ENCODE assay signal across 22 mouse cellular contexts in the genomic region with DNA sequence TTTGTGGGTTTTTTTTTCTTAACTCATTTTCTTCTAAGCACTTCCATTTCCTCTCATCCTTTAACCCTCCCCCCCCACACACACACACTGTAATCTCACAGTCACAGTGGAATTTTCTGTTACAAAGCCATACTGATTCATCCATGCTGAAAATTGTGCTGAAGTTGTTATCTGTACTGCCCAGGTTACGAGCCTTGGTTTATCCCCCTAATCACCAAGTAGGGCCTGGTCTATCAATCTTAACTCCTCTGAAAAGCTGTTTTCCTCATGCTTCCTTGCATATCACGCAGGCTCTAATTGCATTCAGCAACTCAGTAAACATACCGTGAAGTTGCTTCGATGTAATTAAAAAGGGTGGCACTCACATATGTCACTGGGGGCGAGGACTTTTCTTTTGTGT.
DNase-seq lines count a peak whose midpoint lies in the region; ATAC-seq and TF ChIP-seq lines count a peak whose summit lies in the region.
"Had no signal": no experiment of that assay in that cellular context is flagged by ENCODE, and none has a peak within 500 bp of the region (broad histone marks: within the 10 kb centered on the region; RNA-seq: fewer than 3 reads in every experiment).

No protein-coding gene starts in this region.

- H3K4me2 ChIP-seq in forebrain, embryonic 14.5 days (ENCODE audit: low read length): no peak overlapping the region
- no peak overlapping the region for H3K4me2 ChIP-seq in forebrain, embryonic 13.5 days
- H3K4me2 ChIP-seq in midbrain, embryonic 12.5 days (replicated peaks): no peak overlapping the region
- no peak overlapping the region for H3K4me2 ChIP-seq in midbrain, embryonic 16.5 days (ENCODE audit: low read length)
- no peak overlapping the region for H3K4me2 ChIP-seq in liver, embryonic 14.5 days (ENCODE audit: low read depth)
- H3K4me2 ChIP-seq: embryonic facial prominence, embryonic 12.5 days; liver, embryonic 15.5 days had no signal

- no peaks in the 10 kb centered on the region for H3K27me3 ChIP-seq in forebrain, embryonic 14.5 days (replicated peaks; ENCODE audit: control insufficient read depth, insufficient read depth, low read length)
- H3K27me3 ChIP-seq in forebrain, embryonic 13.5 days: no peaks in the 10 kb centered on the region
- 0 out of 2 replicates have a peak, but pooled peaks cover 3% of the 10 kb centered on the region for H3K27me3 ChIP-seq in midbrain, embryonic 12.5 days
- H3K27me3 ChIP-seq in midbrain, embryonic 16.5 days (ENCODE audit: control insufficient read depth, insufficient read depth, low read depth, low read length): no peaks in the 10 kb centered on the region
- no peaks in the 10 kb centered on the region for H3K27me3 ChIP-seq in liver, embryonic 14.5 days (ENCODE audit: control insufficient read depth, insufficient read depth, low read length)
- H3K27me3 ChIP-seq: embryonic facial prominence, embryonic 12.5 days; liver, embryonic 15.5 days had no signal

- no peak for TF ChIP-seq CTCF in liver, embryonic 14.5 days (IDR thresholded peaks at IDR 0.05; ENCODE audit: low read depth)

- no peaks in the 10 kb centered on the region for H3K36me3 ChIP-seq in forebrain, embryonic 14.5 days (ENCODE audit: control insufficient read depth, insufficient read depth, low read length)
- H3K36me3 ChIP-seq in forebrain, embryonic 13.5 days (ENCODE audit: poor library complexity, severe bottlenecking): no peaks in the 10 kb centered on the region
- H3K36me3 ChIP-seq in midbrain, embryonic 12.5 days: no peaks in the 10 kb centered on the region
- H3K36me3 ChIP-seq in midbrain, embryonic 16.5 days (ENCODE audit: control insufficient read depth, insufficient read depth, low read length): no peaks in the 10 kb centered on the region
- no peaks in the 10 kb centered on the region for H3K36me3 ChIP-seq in liver, embryonic 14.5 days (replicated peaks; ENCODE audit: control insufficient read depth, insufficient read depth, low read depth)
- H3K36me3 ChIP-seq: embryonic facial prominence, embryonic 12.5 days; limb, embryonic 10.5 days; liver, embryonic 15.5 days had no signal

- TF ChIP-seq EP300 in liver, embryonic 14.5 days (IDR thresholded peaks at IDR 0.05; ENCODE audit: low read depth): peak; percentile 30; the same call in 1 of the 2 replicates

- no peak overlapping the region for H3K4me3 ChIP-seq in forebrain, embryonic 14.5 days (ENCODE audit: low read depth, low read length)
- H3K4me3 ChIP-seq in forebrain, embryonic 13.5 days: no peak overlapping the region
- H3K4me3 ChIP-seq in midbrain, embryonic 12.5 days: no peak overlapping the region
- no peak overlapping the region for H3K4me3 ChIP-seq in midbrain, embryonic 16.5 days (ENCODE audit: low read depth, low read length)
- no peak overlapping the region for H3K4me3 ChIP-seq in liver, embryonic 14.5 days (ENCODE audit: insufficient read depth in 1 of 2, low read depth in 2 of 2, low read length in 2 of 2)
- H3K4me3 ChIP-seq: embryonic facial prominence, embryonic 12.5 days; erythroblast, embryonic 14.5 days; limb, embryonic 10.5 days; liver, embryonic 15.5 days had no signal

- H3K4me1 ChIP-seq in forebrain, embryonic 14.5 days (ENCODE audit: control insufficient read depth, insufficient read depth, low read length): no peaks in the 10 kb centered on the region
- peaks cover 5% of the 10 kb centered on the region; the same call in 1 of the 2 replicates for H3K4me1 ChIP-seq in forebrain, embryonic 13.5 days
- H3K4me1 ChIP-seq in midbrain, embryonic 12.5 days: peaks cover 4% of the 10 kb centered on the region; the same call in 1 of the 2 replicates
- no peaks in the 10 kb centered on the region for H3K4me1 ChIP-seq in midbrain, embryonic 16.5 days (ENCODE audit: control insufficient read depth, insufficient read depth, low read length)
- no peaks in the 10 kb centered on the region for H3K4me1 ChIP-seq in liver, embryonic 14.5 days (replicated peaks; ENCODE audit: control insufficient read depth in 2 of 2, insufficient read depth in 2 of 2, low read length in 1 of 2)
- H3K4me1 ChIP-seq: embryonic facial prominence, embryonic 12.5 days; limb, embryonic 10.5 days; liver, embryonic 15.5 days had no signal

- peak; percentile 14 for DNase-seq in forebrain, embryonic 14.5 days (ENCODE audit: low spot score)
- peak; percentile 71 for DNase-seq in MEL-GATA-1-ER (ENCODE audit: extremely low read depth, low read depth)
- peak in 1 of 3 experiments; percentile 2 for DNase-seq in liver, embryonic 14.5 days (ENCODE audit: low read depth in 3 of 3, low spot score in 3 of 3)
- DNase-seq in spleen, postnatal 14 days (ENCODE audit: low spot score in 2 of 2): no peak
- DNase-seq: cerebellum, postnatal 10 days; gastrocnemius, postnatal 14 days; heart, adult 18-20 months; heart, postnatal 36 days; kidney, postnatal 4 days; layer of hippocampus, adult 9-11 months; right cerebral cortex, postnatal 4 days had no signal

- ATAC-seq in forebrain, embryonic 14.5 days: no peak
- ATAC-seq in forebrain, embryonic 13.5 days: no peak; the same call in 1 of the 2 replicates
- peak; percentile 69 for ATAC-seq in midbrain, embryonic 12.5 days (ENCODE audit: low FRiP score, low read depth)
- ATAC-seq in midbrain, embryonic 16.5 days: no peak
- peak; percentile 39; the same call in 1 of the 2 replicates for ATAC-seq in liver, embryonic 14.5 days (ENCODE audit: insufficient read depth)
- ATAC-seq in frontal cortex, adult (ENCODE audit: low TSS enrichment): no peak
- ATAC-seq: intestine, embryonic 16.5 days; lung, postnatal 0 days had no signal

- H3K9me3 ChIP-seq in forebrain, embryonic 14.5 days (replicated peaks; ENCODE audit: control insufficient read depth, low read length): no peaks in the 10 kb centered on the region
- H3K9me3 ChIP-seq in forebrain, embryonic 13.5 days (replicated peaks): no peaks in the 10 kb centered on the region
- no peaks in the 10 kb centered on the region for H3K9me3 ChIP-seq in midbrain, embryonic 12.5 days
- no peaks in the 10 kb centered on the region for H3K9me3 ChIP-seq in midbrain, embryonic 16.5 days (replicated peaks; ENCODE audit: control insufficient read depth, low read length, poor library complexity, severe bottlenecking)
- H3K9me3 ChIP-seq in liver, embryonic 14.5 days (ENCODE audit: control insufficient read depth, low read length): no peaks in the 10 kb centered on the region
- H3K9me3 ChIP-seq: embryonic facial prominence, embryonic 12.5 days; limb, embryonic 10.5 days; liver, embryonic 15.5 days had no signal

- 7% methylated on average over 5 of the region's 5 CpGs for WGBS in forebrain, embryonic 14.5 days
- WGBS in forebrain, embryonic 13.5 days: 3% methylated on average over 5 of the region's 5 CpGs
- 21% methylated on average over 5 of the region's 5 CpGs for WGBS in midbrain, embryonic 12.5 days
- 14% methylated on average over 5 of the region's 5 CpGs for WGBS in midbrain, embryonic 16.5 days
- WGBS in liver, embryonic 14.5 days (ENCODE audit: insufficient replicate concordance): 16% methylated on average over 5 of the region's 5 CpGs

- no peak overlapping the region for H3K9ac ChIP-seq in forebrain, embryonic 14.5 days (ENCODE audit: low read length)
- H3K9ac ChIP-seq in forebrain, embryonic 13.5 days: no peak overlapping the region
- no peak overlapping the region for H3K9ac ChIP-seq in midbrain, embryonic 12.5 days (replicated peaks)
- H3K9ac ChIP-seq in midbrain, embryonic 16.5 days (ENCODE audit: low read depth, low read length): no peak overlapping the region
- H3K9ac ChIP-seq in liver, embryonic 14.5 days (replicated peaks): no peak overlapping the region
- H3K9ac ChIP-seq: embryonic facial prominence, embryonic 12.5 days; liver, embryonic 15.5 days had no signal

- H3K27ac ChIP-seq in forebrain, embryonic 14.5 days (ENCODE audit: low read depth, low read length): no peak overlapping the region
- no peak overlapping the region for H3K27ac ChIP-seq in forebrain, embryonic 13.5 days
- no peak overlapping the region for H3K27ac ChIP-seq in midbrain, embryonic 12.5 days (replicated peaks)
- no peak overlapping the region for H3K27ac ChIP-seq in midbrain, embryonic 16.5 days (ENCODE audit: low read length)
- no peak overlapping the region for H3K27ac ChIP-seq in liver, embryonic 14.5 days
- H3K27ac ChIP-seq: embryonic facial prominence, embryonic 12.5 days; limb, embryonic 10.5 days; liver, embryonic 15.5 days; stomach, postnatal 0 days had no signal

Comparison
In these comparisons a context has a peak if more than half of its experiments do, and no peak if none do; other contexts are left out.
1. ATAC-seq: peak in midbrain, embryonic 12.5 days (single experiment) and liver, embryonic 14.5 days (single experiment); none in forebrain, embryonic 14.5 days (single experiment), forebrain, embryonic 13.5 days (single experiment), midbrain, embryonic 16.5 days (single experiment) and frontal cortex, adult (single experiment).
2. DNase-seq: peak in forebrain, embryonic 14.5 days (single experiment) and MEL-GATA-1-ER (single experiment); none in spleen, postnatal 14 days (0 of 2).